Mouse (Mus musculus): ENCODE measurements around the gene Gcn1l1. TPM values are rescaled to one million over a fixed set of nuclear protein-coding genes. Genes with fewer than 3 reads are reported as not detected.

The Gcn1l1 gene
- polyA plus RNA-seq, 1 experiment from 2014 or later, result 25.5 TPM

DNA sequence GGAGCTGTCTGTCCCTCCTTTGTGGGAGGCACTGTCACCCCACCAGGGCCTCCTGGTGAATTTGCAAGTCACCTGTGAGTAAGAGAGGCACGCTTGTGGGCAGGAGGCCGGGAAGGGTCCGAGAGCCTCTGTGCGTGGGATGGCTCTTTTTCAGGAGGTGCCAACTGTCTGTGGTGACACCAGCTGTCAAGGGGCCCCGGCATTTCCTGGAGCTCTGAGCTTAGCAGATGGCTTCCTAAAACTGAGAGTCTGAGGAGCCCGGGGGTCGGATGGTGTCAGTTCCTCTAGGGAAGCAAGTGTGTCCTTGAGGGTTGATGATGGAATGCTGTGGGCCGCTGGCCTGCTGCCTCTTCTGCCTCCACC lies 34.6 kb upstream of the Gcn1l1 start:
- H3K27ac ChIP-seq (ENCODE audit: low read length), result peak overlapping the region; percentile 93
- H3K9me3 ChIP-seq (ENCODE audit: control insufficient read depth, low read length), result no peaks in the 10 kb centered on the region
- WGBS, result 60% methylated on average over 8 of the region's 8 CpGs
- no peak for ATAC-seq
- H3K9ac ChIP-seq (ENCODE audit: low read depth, low read length), result peak overlapping the region; percentile 41; the same call in 1 of the 2 replicates
- peaks cover 69% of the 10 kb centered on the region for H3K4me1 ChIP-seq (ENCODE audit: control insufficient read depth, insufficient read depth, low read length)
- no peaks in the 10 kb centered on the region for H3K36me3 ChIP-seq (ENCODE audit: control insufficient read depth, insufficient read depth, low read length)
- no peaks in the 10 kb centered on the region for H3K27me3 ChIP-seq (replicated peaks; ENCODE audit: control insufficient read depth, insufficient read depth, low read length)
- H3K4me3 ChIP-seq (ENCODE audit: low read length), result no peak overlapping the region
- no peak overlapping the region for H3K4me2 ChIP-seq (ENCODE audit: low read depth, low read length)

DNA sequence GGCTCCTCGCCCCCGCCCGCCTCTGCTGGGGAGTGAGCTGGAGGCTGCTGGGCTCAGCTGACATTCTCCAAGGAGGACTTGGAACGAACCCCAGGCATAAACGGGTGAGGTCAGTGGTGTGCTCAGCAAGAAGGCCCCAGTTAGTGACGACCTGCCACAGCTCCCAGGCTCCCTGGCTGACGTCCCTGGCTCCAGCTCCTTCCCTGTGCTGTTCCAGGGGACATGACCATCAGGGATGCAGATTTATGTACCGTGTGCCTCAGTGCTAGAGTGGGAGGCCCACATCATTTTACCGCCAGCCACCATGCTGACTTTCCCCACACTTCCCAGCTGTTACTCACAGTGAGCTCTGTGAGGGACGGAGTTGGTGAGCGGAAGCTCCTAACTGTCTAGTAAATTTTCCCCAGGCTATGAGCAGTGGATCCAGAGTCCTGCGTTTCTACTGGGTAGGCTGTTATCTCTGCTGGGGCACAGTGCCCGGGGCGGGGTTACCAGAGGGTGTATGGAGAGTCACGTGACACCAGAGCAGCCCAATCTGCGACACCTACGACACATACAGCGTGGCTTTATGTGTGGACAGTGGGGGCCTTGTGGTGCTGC lies 33.3 kb upstream of the Gcn1l1 start:
- WGBS, result 19% methylated on average over 18 of the region's 18 CpGs
- peak overlapping the region; percentile 48 for H3K4me2 ChIP-seq (ENCODE audit: low read depth, low read length)
- no peak overlapping the region for H3K4me3 ChIP-seq (ENCODE audit: low read length)
- no peaks in the 10 kb centered on the region for H3K27me3 ChIP-seq (replicated peaks; ENCODE audit: control insufficient read depth, insufficient read depth, low read length)
- peak overlapping the region; percentile 93 for H3K27ac ChIP-seq (ENCODE audit: low read length)
- peak overlapping the region; percentile 53 for H3K9ac ChIP-seq (ENCODE audit: low read depth, low read length)
- ATAC-seq, result peak; percentile 79
- no peaks in the 10 kb centered on the region for H3K36me3 ChIP-seq (ENCODE audit: control insufficient read depth, insufficient read depth, low read length)
- no peaks in the 10 kb centered on the region for H3K9me3 ChIP-seq (ENCODE audit: control insufficient read depth, low read length)
- peaks cover 74% of the 10 kb centered on the region for H3K4me1 ChIP-seq (ENCODE audit: control insufficient read depth, insufficient read depth, low read length)

DNA sequence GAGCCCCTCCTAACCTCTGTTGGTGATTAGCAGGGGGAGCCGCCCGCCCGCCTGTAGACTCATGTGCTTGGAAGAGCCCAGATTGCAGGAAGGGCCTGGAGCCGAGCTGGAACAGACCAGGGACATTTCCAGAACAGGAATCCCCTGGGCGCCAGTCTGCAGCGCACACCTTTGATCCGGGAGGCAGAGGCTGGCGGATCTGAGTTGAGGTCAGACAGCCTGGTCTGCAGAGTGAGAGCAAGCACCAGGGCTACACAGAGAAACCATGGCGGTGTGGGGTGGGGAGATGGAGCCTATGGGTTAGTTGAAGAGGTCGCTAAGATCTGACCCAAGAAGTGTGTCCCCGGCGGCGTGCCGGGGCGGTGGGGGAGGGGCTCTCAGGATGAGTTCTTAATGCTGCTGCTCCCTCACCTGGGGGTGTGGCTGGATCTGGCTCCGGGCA lies 30.7 kb upstream of the Gcn1l1 start:
- Histone ChIP-seq H3K27ac (ENCODE audit: low read length) (peak overlapping the region; percentile 80), H3K4me1 (ENCODE audit: control insufficient read depth, insufficient read depth, low read length) (peaks cover 83% of the 10 kb centered on the region), H3K36me3 (ENCODE audit: control insufficient read depth, insufficient read depth, low read length) (no peaks in the 10 kb centered on the region), H3K4me2 (ENCODE audit: low read depth, low read length) (peak overlapping the region; percentile 39), H3K4me3 (ENCODE audit: low read length) (no peak overlapping the region), H3K27me3 (replicated peaks; ENCODE audit: control insufficient read depth, insufficient read depth, low read length) (no peaks in the 10 kb centered on the region), H3K9ac (ENCODE audit: low read depth, low read length) (peak overlapping the region; percentile 58), H3K9me3 (ENCODE audit: control insufficient read depth, low read length) (no peaks in the 10 kb centered on the region)
- 23% methylated on average over 16 of the region's 16 CpGs for WGBS
- no peak for ATAC-seq

DNA sequence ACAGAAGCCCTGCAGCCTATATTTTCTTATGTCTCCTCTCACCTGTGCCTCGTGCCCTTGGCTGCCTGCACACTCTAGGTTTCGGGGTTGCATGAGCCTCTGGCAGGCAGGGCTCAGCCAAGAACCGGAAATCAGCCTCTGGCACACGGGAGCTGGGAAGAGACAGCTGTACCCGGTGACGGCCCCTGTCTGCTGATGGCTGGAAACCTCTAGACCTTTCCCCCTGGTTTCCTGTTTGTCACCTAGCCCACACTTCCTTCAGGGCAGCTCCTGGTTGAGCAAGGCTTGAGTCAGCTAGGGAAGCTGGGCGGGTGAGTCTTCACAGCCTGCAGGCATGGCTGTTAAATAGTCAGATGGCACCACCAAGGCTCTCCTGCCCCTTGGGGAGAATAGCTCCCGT lies 30.2 kb upstream of the Gcn1l1 start:
- no peaks in the 10 kb centered on the region for H3K36me3 ChIP-seq (ENCODE audit: control insufficient read depth, insufficient read depth, low read length)
- no peaks in the 10 kb centered on the region for H3K27me3 ChIP-seq (replicated peaks; ENCODE audit: control insufficient read depth, insufficient read depth, low read length)
- 30% methylated on average over 8 of the region's 8 CpGs for WGBS
- peak overlapping the region; percentile 5; the same call in 1 of the 2 replicates for H3K4me3 ChIP-seq (ENCODE audit: low read length)
- H3K9me3 ChIP-seq (ENCODE audit: control insufficient read depth, low read length), result no peaks in the 10 kb centered on the region
- H3K4me2 ChIP-seq (ENCODE audit: low read depth, low read length), result peak overlapping the region; percentile 39
- H3K27ac ChIP-seq (ENCODE audit: low read length), result peak overlapping the region; percentile 80
- no peak for ATAC-seq
- H3K4me1 ChIP-seq (ENCODE audit: control insufficient read depth, insufficient read depth, low read length), result peaks cover 80% of the 10 kb centered on the region
- H3K9ac ChIP-seq (ENCODE audit: low read depth, low read length), result peak overlapping the region; percentile 58

DNA sequence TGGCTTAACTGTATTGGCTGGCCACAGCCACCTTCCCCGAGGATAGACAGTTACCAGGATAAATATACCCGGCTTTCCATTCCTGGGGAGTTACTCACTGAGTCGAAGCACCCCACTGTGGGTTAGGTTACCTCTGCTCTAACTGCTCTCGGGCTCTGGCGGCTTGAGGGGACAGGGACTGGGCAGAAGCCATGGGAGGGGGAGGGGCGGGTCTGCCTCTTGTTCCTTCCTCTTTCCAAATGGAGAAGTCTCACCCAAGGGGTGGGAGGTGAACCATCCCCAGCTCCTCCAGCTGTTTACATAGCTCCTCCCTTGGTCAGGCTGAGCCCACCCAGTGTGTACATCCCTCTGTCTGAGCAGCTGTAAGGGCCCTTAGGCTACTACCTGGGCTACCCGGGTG lies 29.4 kb upstream of the Gcn1l1 start:
- Histone ChIP-seq H3K9ac (ENCODE audit: low read depth, low read length) (0 out of 2 replicates have a peak overlapping the region, but pooled peaks have one; percentile 20), H3K4me3 (ENCODE audit: low read length) (no peak overlapping the region), H3K4me2 (ENCODE audit: low read depth, low read length) (0 out of 2 replicates have a peak overlapping the region, but pooled peaks have one; percentile 14), H3K36me3 (ENCODE audit: control insufficient read depth, insufficient read depth, low read length) (no peaks in the 10 kb centered on the region), H3K27ac (ENCODE audit: low read length) (peak overlapping the region; percentile 80), H3K9me3 (ENCODE audit: control insufficient read depth, low read length) (no peaks in the 10 kb centered on the region), H3K27me3 (replicated peaks; ENCODE audit: control insufficient read depth, insufficient read depth, low read length) (no peaks in the 10 kb centered on the region), H3K4me1 (ENCODE audit: control insufficient read depth, insufficient read depth, low read length) (peaks cover 72% of the 10 kb centered on the region)
- 45% methylated on average over 7 of the region's 7 CpGs for WGBS
- no peak for ATAC-seq

DNA sequence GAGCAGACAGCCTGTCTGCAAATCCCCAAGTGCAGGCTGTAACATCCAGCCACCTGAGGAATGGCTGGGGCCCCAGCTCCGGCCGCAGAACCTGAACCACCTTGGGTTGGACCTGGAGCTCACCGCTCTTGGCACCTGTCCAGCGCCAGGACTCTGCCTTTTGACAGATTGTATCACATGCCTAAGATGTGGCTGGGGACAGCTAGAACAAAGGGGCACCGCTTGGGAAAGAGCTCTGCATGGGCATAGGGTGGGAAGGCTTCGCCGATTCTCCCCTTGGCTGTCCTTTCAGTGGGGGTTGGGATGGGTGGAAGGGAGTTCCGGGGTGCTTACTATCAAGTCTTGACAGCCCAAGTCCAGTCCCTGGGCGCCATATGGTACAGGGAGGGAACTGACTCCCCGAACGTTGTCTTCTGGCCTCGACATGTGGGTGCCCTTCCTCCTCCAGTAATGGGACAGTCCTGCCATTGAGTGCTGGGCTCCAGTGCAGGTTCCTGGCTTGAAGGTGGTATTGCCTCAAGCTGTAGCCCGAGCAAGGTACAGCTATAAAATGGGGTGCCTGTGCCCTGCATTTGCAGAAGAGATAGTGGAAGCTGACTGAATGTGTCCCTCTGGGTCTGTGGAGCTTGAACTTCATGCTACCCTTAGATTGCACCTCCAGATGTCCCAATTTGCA lies 26.9 kb upstream of the Gcn1l1 start:
- 60% methylated on average over 13 of the region's 13 CpGs for WGBS

DNA sequence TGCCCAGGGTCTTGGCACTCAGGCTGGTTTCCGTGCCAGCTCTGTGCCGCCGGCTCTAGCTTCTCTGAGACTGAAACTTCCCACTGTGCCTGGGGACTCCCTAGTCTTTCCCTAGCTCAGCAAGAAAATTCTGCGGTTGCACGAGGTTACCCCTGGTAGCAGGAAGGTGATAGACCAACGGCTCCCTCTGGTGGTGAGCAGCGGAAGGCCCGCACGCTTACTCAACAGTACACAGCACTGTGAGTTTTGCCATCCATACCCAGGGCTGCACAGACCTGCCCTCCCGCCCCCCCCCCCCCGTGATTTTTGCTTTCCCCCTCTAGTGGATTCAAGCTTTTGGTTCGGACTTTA lies 26.4 kb upstream of the Gcn1l1 start:
- Histone ChIP-seq H3K27me3 (replicated peaks; ENCODE audit: control insufficient read depth, insufficient read depth, low read length) (no peaks in the 10 kb centered on the region), H3K4me3 (ENCODE audit: low read length) (peak overlapping the region; percentile 22), H3K9me3 (ENCODE audit: control insufficient read depth, low read length) (no peaks in the 10 kb centered on the region), H3K36me3 (ENCODE audit: control insufficient read depth, insufficient read depth, low read length) (no peaks in the 10 kb centered on the region), H3K4me1 (ENCODE audit: control insufficient read depth, insufficient read depth, low read length) (peaks cover 58% of the 10 kb centered on the region), H3K9ac (ENCODE audit: low read depth, low read length) (peak overlapping the region; percentile 62), H3K4me2 (ENCODE audit: low read depth, low read length) (peak overlapping the region; percentile 44), H3K27ac (ENCODE audit: low read length) (peak overlapping the region; percentile 86)
- peak; percentile 62 for ATAC-seq
- 1% methylated on average over 12 of the region's 12 CpGs for WGBS

More for the DNA sequence above, 26.9 kb upstream of the Gcn1l1 start:
- peak overlapping the region; percentile 44 for H3K4me2 ChIP-seq (ENCODE audit: low read depth, low read length)
- H3K9me3 ChIP-seq (ENCODE audit: control insufficient read depth, low read length), result no peaks in the 10 kb centered on the region
- no peaks in the 10 kb centered on the region for H3K36me3 ChIP-seq (ENCODE audit: control insufficient read depth, insufficient read depth, low read length)
- H3K9ac ChIP-seq (ENCODE audit: low read depth, low read length), result peak overlapping the region; percentile 62
- peak overlapping the region; percentile 22 for H3K4me3 ChIP-seq (ENCODE audit: low read length)
- ATAC-seq, result peak; percentile 57
- peaks cover 58% of the 10 kb centered on the region for H3K4me1 ChIP-seq (ENCODE audit: control insufficient read depth, insufficient read depth, low read length)
- peak overlapping the region; percentile 86 for H3K27ac ChIP-seq (ENCODE audit: low read length)
- H3K27me3 ChIP-seq (replicated peaks; ENCODE audit: control insufficient read depth, insufficient read depth, low read length), result no peaks in the 10 kb centered on the region

DNA sequence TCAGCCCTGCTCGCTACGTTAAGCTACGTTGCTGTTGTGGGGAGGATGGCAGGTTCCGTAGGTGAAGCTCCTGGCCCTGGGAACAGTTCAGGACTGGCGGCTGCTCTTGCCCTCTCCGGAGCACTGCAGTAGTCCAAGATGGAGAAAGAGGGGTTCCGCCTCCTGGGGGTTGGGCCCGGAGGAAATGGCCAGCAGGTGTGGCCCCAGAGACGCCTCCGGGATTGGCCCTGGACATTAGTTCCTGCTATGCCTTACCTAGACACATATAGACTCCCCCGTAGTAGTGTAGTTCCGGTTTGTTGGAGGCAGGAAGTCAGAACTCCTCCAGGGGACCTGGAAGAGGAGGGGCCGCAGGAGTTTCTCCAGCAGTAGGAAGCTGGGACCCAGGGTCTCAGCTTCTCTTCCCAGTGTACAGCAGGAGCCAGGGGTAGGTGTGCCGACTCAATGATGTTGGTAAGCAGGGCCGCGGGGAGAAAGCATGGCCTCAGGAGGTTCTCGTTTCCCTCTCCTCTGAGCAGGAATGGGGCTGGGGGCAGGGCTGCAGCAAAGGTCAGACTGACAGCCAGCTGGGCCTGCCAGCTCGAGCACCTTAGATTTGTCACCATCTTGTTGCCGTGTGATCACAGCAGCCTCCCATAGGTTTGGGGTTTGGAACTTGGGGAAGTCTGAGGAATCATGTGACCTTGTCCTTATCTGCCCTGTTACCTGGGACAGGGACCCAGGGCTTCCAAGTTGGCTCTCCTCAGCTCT lies 22.2 kb upstream of the Gcn1l1 start:
- Histone ChIP-seq H3K4me3 (ENCODE audit: low read length) (peak overlapping the region; percentile 44), H3K4me2 (ENCODE audit: low read depth, low read length) (peak overlapping the region; percentile 57), H3K9ac (ENCODE audit: low read depth, low read length) (peak overlapping the region; percentile 72), H3K4me1 (ENCODE audit: control insufficient read depth, insufficient read depth, low read length) (peaks cover 38% of the 10 kb centered on the region), H3K9me3 (ENCODE audit: control insufficient read depth, low read length) (no peaks in the 10 kb centered on the region), H3K27me3 (replicated peaks; ENCODE audit: control insufficient read depth, insufficient read depth, low read length) (no peaks in the 10 kb centered on the region), H3K36me3 (ENCODE audit: control insufficient read depth, insufficient read depth, low read length) (peaks cover 16% of the 10 kb centered on the region), H3K27ac (ENCODE audit: low read length) (peak overlapping the region; percentile 98)
- peak; percentile 64 for ATAC-seq
- WGBS, result 34% methylated on average over 19 of the region's 19 CpGs

DNA sequence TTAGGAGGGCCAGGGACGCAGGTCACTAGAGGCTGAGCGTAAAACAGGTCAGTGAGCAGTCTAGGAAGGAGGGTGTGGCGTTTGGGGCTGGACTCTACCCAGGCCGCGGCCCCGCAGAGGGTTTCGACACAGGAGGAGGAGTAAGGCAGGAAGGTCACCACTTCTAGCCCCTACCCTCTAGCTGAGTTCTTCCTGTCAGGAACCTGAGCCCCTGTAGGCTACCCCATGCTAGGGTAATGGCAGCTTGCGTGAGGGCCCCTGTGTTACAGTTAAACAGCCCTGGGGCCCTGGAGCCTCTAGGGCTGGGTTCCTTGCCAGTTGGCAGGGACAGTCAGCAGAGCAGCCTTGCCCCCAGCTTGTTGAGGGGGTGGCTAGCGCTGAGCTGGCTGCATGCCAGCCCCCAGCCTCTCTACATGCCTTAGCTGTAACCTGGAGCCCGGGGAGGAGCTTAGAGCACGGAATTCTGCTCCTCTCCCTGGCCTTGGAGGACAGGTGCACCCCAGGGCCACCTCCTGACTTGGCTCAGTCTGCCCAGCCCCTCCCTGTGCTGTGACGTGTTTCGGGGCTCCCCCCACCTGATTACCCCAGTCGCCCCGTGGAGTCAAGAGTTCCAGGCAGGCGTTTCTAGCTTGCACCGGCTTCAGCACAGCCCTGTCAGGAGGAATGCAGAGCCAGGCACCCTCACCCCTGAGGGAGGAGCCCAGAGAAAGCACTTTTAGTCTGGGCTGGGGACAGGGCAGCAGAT lies 21.4 kb upstream of the Gcn1l1 start:
- Histone ChIP-seq H3K27ac (ENCODE audit: low read length) (peak overlapping the region; percentile 98), H3K9me3 (ENCODE audit: control insufficient read depth, low read length) (no peaks in the 10 kb centered on the region), H3K9ac (ENCODE audit: low read depth, low read length) (peak overlapping the region; percentile 72), H3K4me1 (ENCODE audit: control insufficient read depth, insufficient read depth, low read length) (peaks cover 30% of the 10 kb centered on the region), H3K4me3 (ENCODE audit: low read length) (peak overlapping the region; percentile 44), H3K36me3 (ENCODE audit: control insufficient read depth, insufficient read depth, low read length) (peaks cover 22% of the 10 kb centered on the region), H3K27me3 (replicated peaks; ENCODE audit: control insufficient read depth, insufficient read depth, low read length) (no peaks in the 10 kb centered on the region), H3K4me2 (ENCODE audit: low read depth, low read length) (peak overlapping the region; percentile 57)
- 34% methylated on average over 17 of the region's 17 CpGs for WGBS
- ATAC-seq, result peak; percentile 83
